Mouse (Mus musculus): ENCODE results near the gene Ncoa4.
"Not testable (repeated sequence)": the region's sequence is repeated elsewhere in the genome, so short reads cannot be mapped to it uniquely, and the experiment has no call there.

Ncoa4 gene

GRCm38 (mm10) chr14:32160563-32160962 is 898 bp downstream of the Ncoa4 start:
- DNase-seq (ENCODE audit: low read depth, low spot score), result no peak

GRCm38 (mm10) chr14:32161090-32161885 is 1.6 kb downstream of the Ncoa4 start:
- no peak for DNase-seq (ENCODE audit: low read depth, low spot score)

DNA sequence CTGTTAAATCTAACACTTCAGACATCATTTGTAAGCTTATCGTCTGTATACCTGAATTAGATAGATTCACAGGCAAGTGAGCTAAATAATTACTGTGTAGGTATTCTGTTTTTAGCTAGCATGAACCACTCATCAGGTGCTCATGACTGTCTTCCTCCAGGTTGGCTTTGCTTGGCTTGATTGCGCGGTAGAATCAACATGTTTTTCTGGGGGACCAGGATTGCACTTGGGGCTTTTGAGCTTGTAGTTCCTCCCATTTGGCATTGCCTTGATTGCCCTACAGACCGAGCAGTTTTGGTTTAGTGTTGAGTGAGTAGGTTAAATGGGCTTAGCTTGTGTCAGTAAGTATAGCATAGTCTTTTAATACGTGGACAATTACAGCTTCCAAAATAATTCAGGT is 2.6 kb downstream of the Ncoa4 start:
- no peak for DNase-seq (ENCODE audit: low read depth, low spot score)

- DNase-seq (ENCODE audit: low read depth, low spot score), result no peak
These were observed 3.7 kb downstream of the Ncoa4 start for GRCm38 (mm10) chr14:32163203-32163888.

GRCm38 (mm10) chr14:32164173-32165051 is 4.7 kb downstream of the Ncoa4 start:
- no peak for DNase-seq (ENCODE audit: low read depth, low spot score)

- no peak for DNase-seq (ENCODE audit: low read depth, low spot score)
These were observed 5.8 kb downstream of the Ncoa4 start for GRCm38 (mm10) chr14:32165278-32166061.

DNA sequence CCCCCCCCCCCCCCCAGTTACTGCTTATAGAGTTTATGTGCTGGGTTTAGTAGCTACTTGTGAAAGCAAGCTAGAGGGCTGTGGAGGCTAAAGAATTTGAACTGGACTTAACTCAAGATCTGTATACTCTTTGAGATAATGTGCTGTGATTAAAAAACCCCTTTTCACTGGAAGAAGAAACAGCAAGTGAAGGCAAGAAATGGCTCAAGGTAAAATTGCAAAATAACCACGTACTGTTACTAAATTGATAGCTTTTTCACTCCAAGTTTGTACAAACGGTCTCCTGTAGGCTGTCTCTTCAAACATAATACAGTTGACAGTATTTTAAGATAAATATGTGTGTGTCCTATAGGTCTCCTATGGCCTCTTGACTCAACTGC is 6.4 kb downstream of the Ncoa4 start:
- DNase-seq (ENCODE audit: low read depth, low spot score), result no peak

GRCm38 (mm10) chr14:32166840-32167239 is 7.2 kb downstream of the Ncoa4 start:
- DNase-seq (ENCODE audit: low read depth, low spot score), result no peak

DNA sequence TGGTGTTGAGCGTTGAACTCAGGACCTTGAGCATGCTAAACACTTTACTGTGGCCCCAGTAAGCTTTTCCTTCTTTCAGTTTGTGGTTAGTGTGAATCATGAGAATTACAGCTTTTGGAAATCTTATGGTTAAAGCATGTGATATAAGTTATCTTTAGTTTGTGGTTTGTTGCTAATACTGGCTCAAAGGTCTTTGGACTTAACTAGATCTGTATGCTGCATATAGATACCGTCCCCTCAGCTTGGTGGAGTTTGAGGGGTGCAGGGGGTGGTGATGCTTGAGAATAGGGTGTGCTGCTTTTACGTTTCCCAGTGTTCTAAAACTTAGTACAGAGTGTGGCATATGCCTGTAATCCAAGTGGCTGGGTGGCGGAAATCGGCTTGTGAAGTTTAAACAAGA is 7.7 kb downstream of the Ncoa4 start:
- no peak for DNase-seq (ENCODE audit: low read depth, low spot score)

- no peak for DNase-seq (ENCODE audit: low read depth, low spot score)
These were observed 9.1 kb downstream of the Ncoa4 start for GRCm38 (mm10) chr14:32168653-32169231.

GRCm38 (mm10) chr14:32170137-32170536 is 10.5 kb downstream of the Ncoa4 start:
- DNase-seq (ENCODE audit: low read depth, low spot score), result no peak

DNA sequence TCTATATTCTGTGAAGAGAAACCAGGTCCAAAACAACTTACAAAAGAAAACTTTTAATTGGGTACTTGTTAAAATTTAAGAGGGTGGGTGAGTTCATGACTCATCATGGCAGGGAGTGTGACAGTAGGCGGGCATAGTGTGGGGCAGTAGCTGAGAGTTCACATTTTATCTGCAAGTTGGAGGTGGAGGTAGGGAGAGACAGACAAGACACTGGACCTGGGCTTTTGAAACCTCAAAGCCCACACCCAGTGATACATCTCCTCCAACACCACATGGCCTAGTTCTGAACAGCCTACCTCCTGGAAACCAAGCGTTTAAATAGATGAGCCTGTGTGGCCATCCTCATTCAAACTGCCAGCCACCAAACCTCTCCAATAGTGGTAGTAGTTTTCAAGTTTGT is 15.6 kb downstream of the Ncoa4 start:
- no peak for DNase-seq (ENCODE audit: low read depth, low spot score)

DNA sequence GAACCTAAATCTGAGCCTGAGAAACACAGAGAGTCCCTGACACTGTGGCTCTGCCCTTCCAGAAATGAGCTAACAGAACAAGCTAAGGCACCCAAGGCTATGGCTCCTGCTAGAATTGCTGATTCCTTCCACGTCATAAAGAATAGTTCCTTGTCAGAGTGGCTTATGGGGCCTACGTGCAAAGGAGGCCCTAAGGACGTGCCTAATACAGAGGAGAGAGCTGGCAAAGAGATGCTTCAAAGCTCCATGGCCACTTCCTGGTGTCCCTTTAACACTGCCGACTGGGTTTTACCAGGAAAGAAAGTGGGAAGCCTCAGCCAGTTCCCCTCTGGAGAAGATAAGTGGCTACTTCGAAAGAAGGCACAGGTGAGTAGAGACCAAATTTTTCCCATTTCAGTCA is 16.9 kb downstream of the Ncoa4 start:
- not testable (repeated sequence) for DNase-seq (ENCODE audit: low read depth, low spot score)

GRCm38 (mm10) chr14:32179393-32180195 is 19.9 kb downstream of the Ncoa4 start:
- no peak for DNase-seq (ENCODE audit: low read depth, low spot score)

- DNase-seq (ENCODE audit: low read depth, low spot score), result no peak
These were observed 21.2 kb downstream of the Ncoa4 start for GRCm38 (mm10) chr14:32180861-32181260.

- no peak for DNase-seq (ENCODE audit: low read depth, low spot score)
These were observed 24.2 kb downstream of the Ncoa4 start for GRCm38 (mm10) chr14:32183846-32184245.

- no peak for DNase-seq (ENCODE audit: low read depth, low spot score)
These were observed 31.1 kb downstream of the Ncoa4 start for GRCm38 (mm10) chr14:32190627-32191391.

DNA sequence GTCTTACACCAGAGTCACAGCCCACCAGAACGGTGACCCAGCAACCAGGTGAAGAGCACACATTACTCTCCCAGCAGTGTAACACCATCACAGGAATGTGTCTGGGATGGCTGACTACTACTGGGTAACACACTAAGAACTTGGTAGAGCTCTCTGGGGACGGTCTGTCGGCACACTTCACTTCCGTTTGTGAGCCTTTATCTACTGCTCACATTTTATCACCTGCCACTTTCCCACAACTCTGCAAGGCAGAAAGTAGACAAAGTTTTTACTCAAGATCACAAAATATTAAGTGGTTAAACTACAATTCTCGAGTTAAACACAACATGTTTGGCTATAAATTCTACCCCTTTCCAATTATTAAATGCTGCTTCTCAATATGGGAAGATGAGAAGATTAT is 32.3 kb downstream of the Ncoa4 start:
- DNase-seq (ENCODE audit: low read depth, low spot score), result no peak

- DNase-seq (ENCODE audit: low read depth, low spot score), result no peak
These were observed 32.8 kb downstream of the Ncoa4 start for GRCm38 (mm10) chr14:32192437-32192836.
